Mouse (Mus musculus) gastrocnemius, adult 2 months (tissue): ENCODE measurements around the gene H2afx. TPM values are rescaled to one million over a fixed set of nuclear protein-coding genes. Genes with fewer than 3 reads are reported as not detected.
"Not testable (repeated sequence)": the region's sequence is repeated elsewhere in the genome, so short reads cannot be mapped to it uniquely, and the experiment has no call there.

ENCODE experiments used
- DNase-seq: peaks from one replicate; pipeline ENCODE4 v3.0.0; 2022
- H3K27ac ChIP-seq: fragments of 200-600 bp; 2 replicates; pipeline ENCODE4 v1.8.1; 2022; ENCODE audit warnings: mild to moderate bottlenecking
- H3K4me3 ChIP-seq: fragments of 200-600 bp; 2 replicates; pipeline ENCODE4 v1.8.1; 2022; ENCODE audit warnings: mild to moderate bottlenecking, moderate library complexity
- CTCF ChIP-seq: fragments of 200-600 bp; IDR thresholded peaks from 2 replicates; pipeline ENCODE4 v1.8.1; 2022; ENCODE audit warnings: antibody characterized with exemption, mild to moderate bottlenecking, moderate library complexity
- intact Hi-C: fragments of 180-260 bp; cut with DNase I; formaldehyde crosslinking; loops from one replicate; pipeline ENCODE4 v1.15.1; 2025
- long read RNA-seq, 2 experiments: library from polyadenylated mRNA; stranded (forward); transcript quantifications; one replicate each; pipeline ENCODE4 v2.0.0; 2021
- total RNA-seq, 2 experiments: library from RNA; stranded (reverse); gene quantifications; 2 replicates each; pipeline ENCODE4 v1.2.3; 2021

The H2afx gene
- 1 to 10 TPM; 8.4 to 8.7 TPM for total RNA-seq
- long read RNA-seq, experiment 1, transcript H2afx-201 (1 exons, 1,384 nt): major isoform, 11 of 11 reads
- long read RNA-seq, experiment 1, partial matches to known transcripts: 0 of 11 reads
- long read RNA-seq, experiment 1, other reads (novel, unspliced or antisense): 0 of 11 reads
- long read RNA-seq, experiment 2, transcript H2afx-201 (1 exons, 1,384 nt): major isoform, 14 of 14 reads
- long read RNA-seq, experiment 2, partial matches to known transcripts: 0 of 14 reads
- long read RNA-seq, experiment 2, other reads (novel, unspliced or antisense): 0 of 14 reads

GRCm38 (mm10) chr9:44334396-44335330 is at the start of gene H2afx:
TSS of gene H2afx (plus strand) at chr9:44334694.
- TF ChIP-seq CTCF: peak; percentile 78
- intact Hi-C loops: loop anchor here (1.0 kb wide), 1 partner anchor 14 kb away; the partner anchor contains the start of gene C2cd2l
- Histone ChIP-seq H3K4me3 (peak within 1 kb of the TSS; percentile 75), H3K27ac (peak within 1 kb of the TSS; percentile 95)
- peak; percentile 97 for DNase-seq

GRCm38 (mm10) chr9:44286256-44286850 is 48.1 kb upstream of the H2afx start:
- H3K4me3 ChIP-seq: no peak overlapping the region
- intact Hi-C loops: no loop called here
- TF ChIP-seq CTCF: no peak
- peak; percentile 50 for DNase-seq
- H3K27ac ChIP-seq: no peak overlapping the region

- H3K4me3 ChIP-seq: peak overlapping the region; percentile 78
- no peak for TF ChIP-seq CTCF
- H3K27ac ChIP-seq: no peak overlapping the region
- no peak for DNase-seq
- intact Hi-C loops: no loop called here
Measured at GRCm38 (mm10) chr9:44287003-44287400, 47.5 kb upstream of the H2afx start.

GRCm38 (mm10) chr9:44287401-44288075 is 47.0 kb upstream of the H2afx start:
- intact Hi-C loops: no loop called here
- H3K4me3 ChIP-seq: peak overlapping the region; percentile 78
- TF ChIP-seq CTCF: no peak
- H3K27ac ChIP-seq: peak overlapping the region; percentile 46
- peak; percentile 48 for DNase-seq

- TF ChIP-seq CTCF: no peak
- Histone ChIP-seq H3K27ac (peak within 1 kb of the TSS; percentile 46), H3K4me3 (peak within 1 kb of the TSS; percentile 78)
- peak; percentile 43 for DNase-seq
- intact Hi-C loops: no loop called here
Measured at GRCm38 (mm10) chr9:44288076-44288958, 46.2 kb upstream of the H2afx start, which contains the start of gene Abcg4. TSS of gene Abcg4 (minus strand) at chr9:44288615.

GRCm38 (mm10) chr9:44288959-44289291 is 45.6 kb upstream of the H2afx start:
- no peak overlapping the region for H3K4me3 ChIP-seq
- DNase-seq: no peak
- TF ChIP-seq CTCF: no peak

GRCm38 (mm10) chr9:44292490-44292889 is 42.0 kb upstream of the H2afx start:
- peak; percentile 67 for TF ChIP-seq CTCF
- Histone ChIP-seq H3K27ac (no peak overlapping the region), H3K4me3 (no peak overlapping the region)
- intact Hi-C loops: loop anchor here (1.0 kb wide), 1 partner anchor 65 kb away; no protein-coding TSS in a partner anchor
- no peak for DNase-seq

More at GRCm38 (mm10) chr9:44288959-44289291, 45.6 kb upstream of the H2afx start:
- no peak overlapping the region for H3K27ac ChIP-seq
- intact Hi-C loops: no loop called here

- H3K4me3 ChIP-seq, intact Hi-C loops, DNase-seq, H3K27ac ChIP-seq: not testable (repeated sequence)
Measured at GRCm38 (mm10) chr9:44300001-44300400, 34.5 kb upstream of the H2afx start.

- peak within 1 kb of the TSS; percentile 99 for H3K4me3 ChIP-seq
- DNase-seq: peak; percentile 99
- intact Hi-C loops: no loop called here
- H3K27ac ChIP-seq: peak within 1 kb of the TSS; percentile 96
- TF ChIP-seq CTCF: no peak
Measured at GRCm38 (mm10) chr9:44305466-44306079, 28.9 kb upstream of the H2afx start, which contains the start of gene Hinfp. TSS of gene Hinfp (minus strand) at chr9:44305671.

- intact Hi-C loops: no loop called here
- Histone ChIP-seq H3K27ac (peak overlapping the region; percentile 84; the same call in 1 of the 2 replicates), H3K4me3 (no peak overlapping the region)
- no peak for DNase-seq
- TF ChIP-seq CTCF: no peak
Measured at GRCm38 (mm10) chr9:44306532-44306931, 28.0 kb upstream of the H2afx start.

- DNase-seq: no peak
- no peak for TF ChIP-seq CTCF
- intact Hi-C loops: no loop called here
- no peak overlapping the region for H3K27ac ChIP-seq
- H3K4me3 ChIP-seq: no peak overlapping the region
Measured at GRCm38 (mm10) chr9:44307248-44307647, 27.2 kb upstream of the H2afx start.
